ENCODE assay signal across 8 mouse cellular contexts in genomic region chr6:129333674-129334078, GRCm38 (mm10). TPM values are rescaled to one million over a fixed set of nuclear protein-coding genes. Genes with fewer than 3 reads are reported as not detected.
A peak's percentile ranks its signal among the peaks of the same experiment; 100 is the strongest.
DNase-seq lines count a peak whose midpoint lies in the region; ATAC-seq and TF ChIP-seq lines count a peak whose summit lies in the region.

No protein-coding gene starts in this region.

- DNase-seq in brain, embryonic 14.5 days (ENCODE audit: low read depth), result peak; percentile 77
- DNase-seq in layer of hippocampus, postnatal 10 days (ENCODE audit: low spot score in 2 of 2), result peak; percentile 47 to 63
- peak; percentile 66 for DNase-seq in lung, postnatal 10 days
- DNase-seq in ovary, postnatal 36 days (ENCODE audit: low spot score), result peak; percentile 39
- peak; percentile 88 for DNase-seq in thymus, postnatal 0 days (ENCODE audit: low spot score)

- H3K27ac ChIP-seq in ES-Bruce4 (ENCODE audit: insufficient read depth, low read length), result no peak overlapping the region
- H3K27ac ChIP-seq in forebrain, embryonic 16.5 days (ENCODE audit: low read length), result no peak overlapping the region
- no peak overlapping the region for H3K27ac ChIP-seq in hindbrain, embryonic 13.5 days

- no peaks in the 10 kb centered on the region for H3K4me1 ChIP-seq in ES-Bruce4 (ENCODE audit: control insufficient read depth, insufficient read depth, low read length)
- no peaks in the 10 kb centered on the region for H3K4me1 ChIP-seq in forebrain, embryonic 16.5 days (replicated peaks; ENCODE audit: control insufficient read depth, insufficient read depth, low read length)
- H3K4me1 ChIP-seq in hindbrain, embryonic 13.5 days (replicated peaks), result 0 out of 2 replicates have a peak, but pooled peaks cover 6% of the 10 kb centered on the region

- WGBS in forebrain, embryonic 16.5 days, result 30% methylated on average over 11 of the region's 11 CpGs
- WGBS in hindbrain, embryonic 13.5 days, result 25% methylated on average over 11 of the region's 11 CpGs

- H3K36me3 ChIP-seq in ES-Bruce4 (ENCODE audit: control insufficient read depth, insufficient read depth, low read length, poor library complexity, severe bottlenecking), result no peaks in the 10 kb centered on the region
- no peaks in the 10 kb centered on the region for H3K36me3 ChIP-seq in forebrain, embryonic 16.5 days (ENCODE audit: control insufficient read depth, insufficient read depth)
- no peaks in the 10 kb centered on the region for H3K36me3 ChIP-seq in hindbrain, embryonic 13.5 days

- ATAC-seq in forebrain, embryonic 16.5 days, result peak; percentile 91
- ATAC-seq in hindbrain, embryonic 13.5 days (ENCODE audit: low FRiP score), result peak; percentile 93

- H3K4me3 ChIP-seq in ES-Bruce4 (ENCODE audit: low read depth, low read length), result no peak overlapping the region
- H3K4me3 ChIP-seq in forebrain, embryonic 16.5 days (replicated peaks; ENCODE audit: low read length), result no peak overlapping the region
- no peak overlapping the region for H3K4me3 ChIP-seq in hindbrain, embryonic 13.5 days

- no peaks in the 10 kb centered on the region for H3K9me3 ChIP-seq in ES-Bruce4 (replicated peaks; ENCODE audit: control insufficient read depth, insufficient read depth, low read length, poor library complexity, severe bottlenecking)
- H3K9me3 ChIP-seq in forebrain, embryonic 16.5 days (ENCODE audit: control insufficient read depth, low read length), result no peaks in the 10 kb centered on the region
- H3K9me3 ChIP-seq in hindbrain, embryonic 13.5 days, result no peaks in the 10 kb centered on the region

- TF ChIP-seq CTCF in ES-Bruce4 (IDR thresholded peaks at IDR 0.05; ENCODE audit: low read depth, low read length), result peak; percentile 80
- peak; percentile 65 for TF ChIP-seq CTCF in brain, embryonic 14.5 days (IDR thresholded peaks at IDR 0.05; ENCODE audit: borderline replicate concordance, extremely low read depth, insufficient read depth, insufficient read length)

- H3K27me3 ChIP-seq in ES-Bruce4 (ENCODE audit: control insufficient read depth, insufficient read depth, low read length, poor library complexity, severe bottlenecking), result no peaks in the 10 kb centered on the region
- no peaks in the 10 kb centered on the region for H3K27me3 ChIP-seq in forebrain, embryonic 16.5 days (replicated peaks; ENCODE audit: control insufficient read depth, insufficient read depth, low read length)
- H3K27me3 ChIP-seq in hindbrain, embryonic 13.5 days, result no peaks in the 10 kb centered on the region

- no peak overlapping the region for H3K9ac ChIP-seq in ES-Bruce4 (ENCODE audit: low read depth, poor library complexity, severe bottlenecking)
- no peak overlapping the region for H3K9ac ChIP-seq in forebrain, embryonic 16.5 days (replicated peaks; ENCODE audit: low read depth, low read length)
- peak overlapping the region; percentile 51 for H3K9ac ChIP-seq in hindbrain, embryonic 13.5 days

- H3K4me2 ChIP-seq in forebrain, embryonic 16.5 days (ENCODE audit: low read length), result peak overlapping the region; percentile 9; the same call in 1 of the 2 replicates
- peak overlapping the region; percentile 34; the same call in 1 of the 2 replicates for H3K4me2 ChIP-seq in hindbrain, embryonic 13.5 days

- no peak for TF ChIP-seq POLR2A in ES-Bruce4 (IDR thresholded peaks at IDR 0.05; ENCODE audit: insufficient read depth, low read length)
- no peak for TF ChIP-seq POLR2A in brain, embryonic 14.5 days (IDR thresholded peaks at IDR 0.05; ENCODE audit: borderline replicate concordance, extremely low read depth, insufficient read depth, insufficient read length, poor library complexity, severe bottlenecking)

- TF ChIP-seq EP300 in ES-Bruce4 (IDR thresholded peaks at IDR 0.05; ENCODE audit: insufficient read depth, low read depth, low read length), result no peak

RNA-seq across cellular contexts. Expression of gene 4922502D21Rik, which starts 2.1 kb away (rescaled TPM):
- not detected in 2 replicates for polyA plus RNA-seq in ES-Bruce4 (2011; ENCODE audit: insufficient read depth, insufficient read length, low read depth, missing spikeins)
- not detected in 2 replicates for polyA plus RNA-seq in brain, embryonic 14.5 days (2012; rRNA removed)
- polyA plus RNA-seq in forebrain, embryonic 16.5 days (2015; fragmentation: Nextera tagmentation; extraction: Ambion mirVana), result not detected in 2 replicates
- not detected in 2 replicates for polyA plus RNA-seq in hindbrain, embryonic 13.5 days (2015; fragmentation: Nextera tagmentation; extraction: Ambion mirVana)
- not detected for total RNA-seq in layer of hippocampus, postnatal 10 days (2021)
- polyA plus RNA-seq in thymus, postnatal 0 days (2015; fragmentation: Nextera tagmentation; extraction: Ambion mirVana), result 0.17 TPM in 1 of 2 replicates, not detected in the other

RNA-seq across cellular contexts. Expression of gene Clec12a, which starts 8.8 kb away (rescaled TPM):
- polyA plus RNA-seq in ES-Bruce4 (2011; ENCODE audit: insufficient read depth, insufficient read length, low read depth, missing spikeins), result not detected in 2 replicates
- polyA plus RNA-seq in brain, embryonic 14.5 days (2012; rRNA removed), result 0.14 and 0.23 TPM in 2 replicates
- 0.18 and 0.27 TPM in 2 replicates for polyA plus RNA-seq in forebrain, embryonic 16.5 days (2015; fragmentation: Nextera tagmentation; extraction: Ambion mirVana)
- polyA plus RNA-seq in hindbrain, embryonic 13.5 days (2015; fragmentation: Nextera tagmentation; extraction: Ambion mirVana), result 0.14 and 0.18 TPM in 2 replicates
- not detected for total RNA-seq in layer of hippocampus, postnatal 10 days (2021)
- 3.9 and 4.5 TPM in 2 replicates for polyA plus RNA-seq in thymus, postnatal 0 days (2015; fragmentation: Nextera tagmentation; extraction: Ambion mirVana)

RNA-seq across cellular contexts. Expression of gene Clec12b, which starts 52.0 kb away (rescaled TPM):
- not detected in 2 replicates for polyA plus RNA-seq in ES-Bruce4 (2011; ENCODE audit: insufficient read depth, insufficient read length, low read depth, missing spikeins)
- polyA plus RNA-seq in brain, embryonic 14.5 days (2012; rRNA removed), result 0.08 and 0.15 TPM in 2 replicates
- polyA plus RNA-seq in forebrain, embryonic 16.5 days (2015; fragmentation: Nextera tagmentation; extraction: Ambion mirVana), result not detected in 2 replicates
- 0.21 and 0.41 TPM in 2 replicates for polyA plus RNA-seq in hindbrain, embryonic 13.5 days (2015; fragmentation: Nextera tagmentation; extraction: Ambion mirVana)
- not detected for total RNA-seq in layer of hippocampus, postnatal 10 days (2021)
- 0.15 and 0.46 TPM in 2 replicates for polyA plus RNA-seq in thymus, postnatal 0 days (2015; fragmentation: Nextera tagmentation; extraction: Ambion mirVana)

RNA-seq across cellular contexts. Expression of gene Cd69, which starts 58.4 kb away (rescaled TPM):
- not detected in 2 replicates for polyA plus RNA-seq in ES-Bruce4 (2011; ENCODE audit: insufficient read depth, insufficient read length, low read depth, missing spikeins)
- not detected in 2 replicates for polyA plus RNA-seq in brain, embryonic 14.5 days (2012; rRNA removed)
- polyA plus RNA-seq in forebrain, embryonic 16.5 days (2015; fragmentation: Nextera tagmentation; extraction: Ambion mirVana), result not detected in 2 replicates
- polyA plus RNA-seq in hindbrain, embryonic 13.5 days (2015; fragmentation: Nextera tagmentation; extraction: Ambion mirVana), result not detected in 2 replicates
- total RNA-seq in layer of hippocampus, postnatal 10 days (2021), result not detected
- polyA plus RNA-seq in thymus, postnatal 0 days (2015; fragmentation: Nextera tagmentation; extraction: Ambion mirVana), result 53.2 and 58.8 TPM in 2 replicates
